Mouse (Mus musculus): ENCODE data around the gene Gba. TPM values are rescaled to one million over a fixed set of nuclear protein-coding genes. Genes with fewer than 3 reads are reported as not detected.
A peak's percentile ranks its signal among the peaks of the same experiment; 100 is the strongest.

The Gba gene
- polyA plus RNA-seq, 1 experiment from 2014 or later: 35.5 TPM

- Histone ChIP-seq H3K4me2 (peak overlapping the region; percentile 41; the same call in 1 of the 2 replicates), H3K4me3 (ENCODE audit: low read depth, low read length) (no peak overlapping the region), H3K9ac (no peak overlapping the region), H3K27ac (ENCODE audit: low read depth) (0 out of 2 replicates have a peak overlapping the region, but pooled peaks have one; percentile 7), H3K27me3 (ENCODE audit: insufficient read depth, low read length) (no peaks in the 10 kb centered on the region), H3K4me1 (ENCODE audit: insufficient read depth) (peaks cover 15% of the 10 kb centered on the region), H3K9me3 (ENCODE audit: low read depth, low read length) (no peaks in the 10 kb centered on the region), H3K36me3 (ENCODE audit: insufficient read depth) (peaks cover 12% of the 10 kb centered on the region)
- WGBS: 24% methylated on average over 7 of the region's 7 CpGs
- ATAC-seq (ENCODE audit: insufficient read depth): no peak
- peak; percentile 78 for DNase-seq
- peak; percentile 75 for TF ChIP-seq CTCF (IDR thresholded peaks at IDR 0.05; ENCODE audit: low read depth)
Measured at GRCm38 (mm10) chr3:89250435-89251040, 47.8 kb downstream of the Gba start.

GRCm38 (mm10) chr3:89251365-89251895 is 48.7 kb downstream of the Gba start:
- Histone ChIP-seq H3K9ac (no peak overlapping the region; the same call in 1 of the 2 replicates), H3K27ac (ENCODE audit: low read depth) (peak overlapping the region; percentile 56; the same call in 1 of the 2 replicates)

GRCm38 (mm10) chr3:89254994-89255393 is 52.3 kb downstream of the Gba start:
- ATAC-seq (ENCODE audit: insufficient read depth) (no peak), DNase-seq (no peak)
- Histone ChIP-seq H3K27me3 (ENCODE audit: insufficient read depth, low read length) (no peaks in the 10 kb centered on the region), H3K36me3 (ENCODE audit: insufficient read depth) (no peaks in the 10 kb centered on the region), H3K4me3 (ENCODE audit: low read depth, low read length) (no peak overlapping the region), H3K9me3 (ENCODE audit: low read depth, low read length) (no peaks in the 10 kb centered on the region), H3K27ac (ENCODE audit: low read depth) (no peak overlapping the region), H3K4me1 (ENCODE audit: insufficient read depth) (peaks cover 9% of the 10 kb centered on the region; the same call in 1 of the 2 replicates), H3K9ac (no peak overlapping the region), H3K4me2 (no peak overlapping the region)
- no peak for TF ChIP-seq CTCF (IDR thresholded peaks at IDR 0.05; ENCODE audit: low read depth)
- 78% methylated on average over 5 of the region's 5 CpGs for WGBS

More at GRCm38 (mm10) chr3:89251365-89251895, 48.7 kb downstream of the Gba start:
- peak; percentile 70 for DNase-seq
- peak; percentile 54 for ATAC-seq (ENCODE audit: insufficient read depth)
- Histone ChIP-seq H3K4me1 (ENCODE audit: insufficient read depth) (peaks cover 15% of the 10 kb centered on the region), H3K27me3 (ENCODE audit: insufficient read depth, low read length) (no peaks in the 10 kb centered on the region), H3K9me3 (ENCODE audit: low read depth, low read length) (no peaks in the 10 kb centered on the region), H3K4me2 (peak overlapping the region; percentile 41), H3K4me3 (ENCODE audit: low read depth, low read length) (no peak overlapping the region), H3K36me3 (ENCODE audit: insufficient read depth) (peaks cover 12% of the 10 kb centered on the region)
- TF ChIP-seq CTCF (IDR thresholded peaks at IDR 0.05; ENCODE audit: low read depth): no peak
- 5% methylated on average over 17 of the region's 17 CpGs for WGBS

- Histone ChIP-seq H3K9me3 (ENCODE audit: low read depth, low read length) (no peaks in the 10 kb centered on the region), H3K4me2 (no peak overlapping the region), H3K36me3 (ENCODE audit: insufficient read depth) (no peaks in the 10 kb centered on the region), H3K27ac (ENCODE audit: low read depth) (no peak overlapping the region), H3K4me1 (ENCODE audit: insufficient read depth) (peaks cover 8% of the 10 kb centered on the region; the same call in 1 of the 2 replicates), H3K9ac (no peak overlapping the region), H3K27me3 (ENCODE audit: insufficient read depth, low read length) (no peaks in the 10 kb centered on the region), H3K4me3 (ENCODE audit: low read depth, low read length) (no peak overlapping the region)
- no peak for TF ChIP-seq CTCF (IDR thresholded peaks at IDR 0.05; ENCODE audit: low read depth)
- no peak for DNase-seq
- no peak for ATAC-seq (ENCODE audit: insufficient read depth)
- WGBS: 74% methylated on average over 5 of the region's 5 CpGs
Measured at GRCm38 (mm10) chr3:89256177-89256576, 53.4 kb downstream of the Gba start.

MicroRNAs encoded within 50 kb of the gene (microRNA counts, 519-probe panel; counts per million panel counts)
- 2,506 counts per million, percentile 44 among the panel's probes with 10 or more counts for microRNA mmu-miR-92b

Small RNAs within 50 kb of the gene (microRNA-seq; reads per million reads assigned to microRNA genes)
- gene Mir92b (ENCODE audit: borderline number of aligned reads): 1,659 reads per million, percentile 77 among the genes with 10 or more reads in this experiment

Other genes starting within 250 kb of the Gba start
- gene Rusc1, start 109.6 kb upstream of the Gba start, polyA plus RNA-seq (2014; fragmentation: Nextera tagmentation; extraction: Ambion mirVana): 11.2 and 13.9 TPM in 2 replicates
- not detected in 2 replicates for gene Gm43738, start 101.8 kb upstream of the Gba start, polyA plus RNA-seq (2014; fragmentation: Nextera tagmentation; extraction: Ambion mirVana)
- gene Fdps, start 101.0 kb upstream of the Gba start, polyA plus RNA-seq (2014; fragmentation: Nextera tagmentation; extraction: Ambion mirVana): 164 and 177 TPM in 2 replicates
- gene Pklr, start 66.8 kb upstream of the Gba start, polyA plus RNA-seq (2014; fragmentation: Nextera tagmentation; extraction: Ambion mirVana): 0.08 TPM in 1 of 2 replicates, not detected in the other
- 0.47 and 0.61 TPM in 2 replicates for gene Hcn3, start 42.7 kb upstream of the Gba start, polyA plus RNA-seq (2014; fragmentation: Nextera tagmentation; extraction: Ambion mirVana)
- 26.1 and 26.4 TPM in 2 replicates for gene Clk2, start 38.1 kb upstream of the Gba start, polyA plus RNA-seq (2014; fragmentation: Nextera tagmentation; extraction: Ambion mirVana)
- 90.2 and 98.9 TPM in 2 replicates for gene Scamp3, start 25.5 kb upstream of the Gba start, polyA plus RNA-seq (2014; fragmentation: Nextera tagmentation; extraction: Ambion mirVana)
- 18.2 and 19.4 TPM in 2 replicates for gene Fam189b, start 19.8 kb upstream of the Gba start, polyA plus RNA-seq (2014; fragmentation: Nextera tagmentation; extraction: Ambion mirVana)
- gene Thbs3, start 12.3 kb downstream of the Gba start, polyA plus RNA-seq (2014; fragmentation: Nextera tagmentation; extraction: Ambion mirVana): 33.6 and 39.9 TPM in 2 replicates
- 193 and 212 TPM in 2 replicates for gene Mtx1, start 24.2 kb downstream of the Gba start, polyA plus RNA-seq (2014; fragmentation: Nextera tagmentation; extraction: Ambion mirVana)
- gene Muc1, start 26.1 kb downstream of the Gba start, polyA plus RNA-seq (2014; fragmentation: Nextera tagmentation; extraction: Ambion mirVana): 43.0 and 50.4 TPM in 2 replicates
- 293 and 312 TPM in 2 replicates for gene Krtcap2, start 43.0 kb downstream of the Gba start, polyA plus RNA-seq (2014; fragmentation: Nextera tagmentation; extraction: Ambion mirVana)
- 5.7 and 6.3 TPM in 2 replicates for gene Trim46, start 43.4 kb downstream of the Gba start, polyA plus RNA-seq (2014; fragmentation: Nextera tagmentation; extraction: Ambion mirVana)
- 118 and 119 TPM in 2 replicates for gene Dpm3, start 56.4 kb downstream of the Gba start, polyA plus RNA-seq (2014; fragmentation: Nextera tagmentation; extraction: Ambion mirVana)
- 58.5 and 60.2 TPM in 2 replicates for gene Slc50a1, start 67.6 kb downstream of the Gba start, polyA plus RNA-seq (2014; fragmentation: Nextera tagmentation; extraction: Ambion mirVana)
- gene Efna1, start 78.2 kb downstream of the Gba start, polyA plus RNA-seq (2014; fragmentation: Nextera tagmentation; extraction: Ambion mirVana): 68.3 and 70.4 TPM in 2 replicates
- gene Efna3, start 120.0 kb downstream of the Gba start, polyA plus RNA-seq (2014; fragmentation: Nextera tagmentation; extraction: Ambion mirVana): 4.7 and 5.8 TPM in 2 replicates
- 24.6 and 27.0 TPM in 2 replicates for gene Efna4, start 135.1 kb downstream of the Gba start, polyA plus RNA-seq (2014; fragmentation: Nextera tagmentation; extraction: Ambion mirVana)
- gene Adam15, start 147.1 kb downstream of the Gba start, polyA plus RNA-seq (2014; fragmentation: Nextera tagmentation; extraction: Ambion mirVana): 32.7 and 36.7 TPM in 2 replicates
- gene Dcst2, start 159.0 kb downstream of the Gba start, polyA plus RNA-seq (2014; fragmentation: Nextera tagmentation; extraction: Ambion mirVana): 0.17 TPM in 1 of 2 replicates, not detected in the other
- gene Dcst1, start 162.3 kb downstream of the Gba start, polyA plus RNA-seq (2014; fragmentation: Nextera tagmentation; extraction: Ambion mirVana): 0.11 TPM in 1 of 2 replicates, not detected in the other
- gene Zbtb7b, start 191.8 kb downstream of the Gba start, polyA plus RNA-seq (2014; fragmentation: Nextera tagmentation; extraction: Ambion mirVana): 1.6 and 1.7 TPM in 2 replicates
- gene Lenep, start 199.9 kb downstream of the Gba start, polyA plus RNA-seq (2014; fragmentation: Nextera tagmentation; extraction: Ambion mirVana): 0.19 and 0.33 TPM in 2 replicates
- gene Flad1, start 208.9 kb downstream of the Gba start, polyA plus RNA-seq (2014; fragmentation: Nextera tagmentation; extraction: Ambion mirVana): 18.1 and 18.2 TPM in 2 replicates
- 655 and 692 TPM in 2 replicates for gene Cks1b, start 215.5 kb downstream of the Gba start, polyA plus RNA-seq (2014; fragmentation: Nextera tagmentation; extraction: Ambion mirVana)
- gene Shc1, start 215.5 kb downstream of the Gba start, polyA plus RNA-seq (2014; fragmentation: Nextera tagmentation; extraction: Ambion mirVana): 69.5 and 75.2 TPM in 2 replicates
- 54.0 and 56.8 TPM in 2 replicates for gene Pygo2, start 227.3 kb downstream of the Gba start, polyA plus RNA-seq (2014; fragmentation: Nextera tagmentation; extraction: Ambion mirVana)
- gene Pbxip1, start 233.8 kb downstream of the Gba start, polyA plus RNA-seq (2014; fragmentation: Nextera tagmentation; extraction: Ambion mirVana): 13.6 and 14.7 TPM in 2 replicates

Measured in lung, embryonic 14.5 days (tissue).